Mouse (Mus musculus): ENCODE data around the gene Lmntd1. TPM values are rescaled to one million over a fixed set of nuclear protein-coding genes. Genes with fewer than 3 reads are reported as not detected.

Gene Lmntd1
- polyA plus RNA-seq, 1 experiment from 2014 or later: 0.37 TPM

- WGBS: 87% methylated on average over 4 of the region's 4 CpGs
- H3K4me3 ChIP-seq: no peak overlapping the region
- no peak for DNase-seq (ENCODE audit: extremely low spot score, low spot score)
- no peaks in the 10 kb centered on the region for H3K9me3 ChIP-seq
- peaks cover 19% of the 10 kb centered on the region for H3K4me1 ChIP-seq
- no peaks in the 10 kb centered on the region for H3K36me3 ChIP-seq (replicated peaks)
- H3K27me3 ChIP-seq (ENCODE audit: poor library complexity, severe bottlenecking): no peaks in the 10 kb centered on the region
- H3K27ac ChIP-seq: no peak overlapping the region
Observed at GRCm38 (mm10) chr6:145371586-145371985, 242.5 kb downstream of the Lmntd1 start.

- H3K27ac ChIP-seq: no peak overlapping the region
- H3K4me1 ChIP-seq: peaks cover 19% of the 10 kb centered on the region
- no peak overlapping the region for H3K4me3 ChIP-seq
- no peaks in the 10 kb centered on the region for H3K9me3 ChIP-seq
- no peaks in the 10 kb centered on the region for H3K27me3 ChIP-seq (ENCODE audit: poor library complexity, severe bottlenecking)
- H3K36me3 ChIP-seq (replicated peaks): no peaks in the 10 kb centered on the region
- 86% methylated on average over 3 of the region's 3 CpGs for WGBS
- DNase-seq (ENCODE audit: extremely low spot score, low spot score): no peak
Observed at GRCm38 (mm10) chr6:145370302-145370701, 243.8 kb downstream of the Lmntd1 start.

GRCm38 (mm10) chr6:145369290-145369689 lies 244.8 kb downstream of the Lmntd1 start:
- Histone ChIP-seq H3K27ac (0 out of 2 replicates have a peak overlapping the region, but pooled peaks have one; percentile 26), H3K27me3 (ENCODE audit: poor library complexity, severe bottlenecking) (no peaks in the 10 kb centered on the region), H3K36me3 (replicated peaks) (no peaks in the 10 kb centered on the region), H3K4me1 (peaks cover 20% of the 10 kb centered on the region), H3K4me3 (no peak overlapping the region), H3K9me3 (no peaks in the 10 kb centered on the region)
- 79% methylated on average over 4 of the region's 4 CpGs for WGBS
- DNase-seq (ENCODE audit: extremely low spot score, low spot score): no peak

- H3K4me3 ChIP-seq: no peak overlapping the region
- no peak overlapping the region for H3K27ac ChIP-seq
- 94% methylated on average over 11 of the region's 11 CpGs for WGBS
- no peaks in the 10 kb centered on the region for H3K9me3 ChIP-seq
- H3K4me1 ChIP-seq: peaks cover 18% of the 10 kb centered on the region
- H3K27me3 ChIP-seq (ENCODE audit: poor library complexity, severe bottlenecking): peaks cover 4% of the 10 kb centered on the region; the same call in 1 of the 2 replicates
- DNase-seq (ENCODE audit: extremely low spot score, low spot score): no peak
- no peaks in the 10 kb centered on the region for H3K36me3 ChIP-seq (replicated peaks)
Observed at GRCm38 (mm10) chr6:145366488-145366887, 247.6 kb downstream of the Lmntd1 start.

DNA sequence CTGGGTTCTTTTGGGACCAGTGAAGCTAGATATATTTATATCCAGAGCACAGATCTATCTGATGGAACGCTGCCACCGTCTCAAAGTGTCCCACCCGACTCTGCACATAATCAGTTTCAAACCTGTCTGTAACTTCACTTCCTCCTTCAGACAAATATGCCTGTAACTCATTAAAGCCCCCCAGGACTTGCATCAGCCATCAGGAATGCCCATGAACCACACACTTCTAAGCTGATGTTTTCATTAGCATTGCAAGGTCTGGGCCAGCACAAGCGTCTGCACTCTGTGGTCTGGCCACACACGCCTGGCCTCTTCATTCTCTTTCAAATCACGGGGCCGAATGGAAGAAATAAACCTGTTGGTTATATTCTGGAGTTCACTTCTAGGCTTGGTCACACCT lies 250.4 kb downstream of the Lmntd1 start:
- Histone ChIP-seq H3K4me3 (no peak overlapping the region), H3K4me1 (peaks cover 21% of the 10 kb centered on the region), H3K36me3 (replicated peaks) (no peaks in the 10 kb centered on the region), H3K27ac (0 out of 2 replicates have a peak overlapping the region, but pooled peaks have one; percentile 6), H3K27me3 (ENCODE audit: poor library complexity, severe bottlenecking) (peaks cover 6% of the 10 kb centered on the region; the same call in 1 of the 2 replicates), H3K9me3 (no peaks in the 10 kb centered on the region)
- WGBS: 77% methylated on average over 7 of the region's 7 CpGs
- DNase-seq (ENCODE audit: extremely low spot score, low spot score): no peak

GRCm38 (mm10) chr6:145361109-145361694 lies 252.9 kb downstream of the Lmntd1 start:
- Histone ChIP-seq H3K4me3 (no peak overlapping the region), H3K9me3 (0 out of 2 replicates have a peak, but pooled peaks cover under 1% of the 10 kb centered on the region), H3K27me3 (ENCODE audit: poor library complexity, severe bottlenecking) (peaks cover 6% of the 10 kb centered on the region; the same call in 1 of the 2 replicates), H3K4me1 (peaks cover 21% of the 10 kb centered on the region), H3K36me3 (replicated peaks) (no peaks in the 10 kb centered on the region), H3K27ac (0 out of 2 replicates have a peak overlapping the region, but pooled peaks have one; percentile 8)
- WGBS: 64% methylated on average over 12 of the region's 12 CpGs
- no peak for DNase-seq (ENCODE audit: extremely low spot score, low spot score)

DNA sequence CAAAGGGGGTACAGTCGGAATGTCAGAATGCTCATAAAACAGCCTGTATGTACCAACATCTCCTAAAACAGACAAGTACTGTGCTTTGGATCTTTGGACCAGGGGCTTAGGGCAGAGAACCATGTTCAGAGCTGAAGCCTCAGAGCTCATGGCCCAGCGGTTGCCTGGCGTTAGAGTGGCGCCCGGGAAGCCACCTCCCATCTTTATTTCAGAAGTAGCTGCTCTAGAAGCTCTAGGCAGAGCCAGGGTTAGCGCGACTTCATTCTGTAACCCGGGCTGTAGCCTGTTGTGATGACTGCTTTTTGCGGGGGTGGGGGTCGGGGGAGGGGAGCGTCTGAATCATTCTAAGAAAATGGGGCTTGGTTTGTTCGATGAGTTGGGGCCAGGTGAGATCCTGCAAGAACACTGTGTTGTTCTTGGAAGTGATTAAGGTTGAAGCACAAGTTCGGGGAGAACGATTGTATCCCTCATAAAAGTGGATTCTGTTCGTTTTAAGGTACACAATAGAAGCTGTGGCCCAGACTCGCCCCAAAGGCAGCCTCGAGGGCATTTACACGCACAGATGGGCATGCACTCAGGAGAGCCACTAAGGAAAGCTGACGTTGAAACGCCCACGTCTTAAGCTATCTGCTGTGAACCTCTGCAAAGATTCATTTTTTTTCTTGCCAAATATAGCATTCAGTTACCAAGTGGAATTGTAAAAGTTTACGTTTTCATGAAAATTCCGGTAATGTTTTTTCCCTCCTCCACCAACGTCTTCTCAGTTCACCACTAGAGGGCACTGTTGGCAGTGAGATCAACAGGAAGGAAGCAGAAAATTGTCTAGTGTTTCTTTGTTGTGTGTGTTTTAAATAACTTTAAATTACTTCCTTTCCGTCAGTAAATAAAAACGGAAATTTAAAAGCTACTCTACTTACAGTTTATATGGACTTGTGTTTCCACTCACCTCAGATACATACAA lies 254.4 kb downstream of the Lmntd1 start:
- peak overlapping the region; percentile 20; the same call in 1 of the 2 replicates for H3K27ac ChIP-seq

DNA sequence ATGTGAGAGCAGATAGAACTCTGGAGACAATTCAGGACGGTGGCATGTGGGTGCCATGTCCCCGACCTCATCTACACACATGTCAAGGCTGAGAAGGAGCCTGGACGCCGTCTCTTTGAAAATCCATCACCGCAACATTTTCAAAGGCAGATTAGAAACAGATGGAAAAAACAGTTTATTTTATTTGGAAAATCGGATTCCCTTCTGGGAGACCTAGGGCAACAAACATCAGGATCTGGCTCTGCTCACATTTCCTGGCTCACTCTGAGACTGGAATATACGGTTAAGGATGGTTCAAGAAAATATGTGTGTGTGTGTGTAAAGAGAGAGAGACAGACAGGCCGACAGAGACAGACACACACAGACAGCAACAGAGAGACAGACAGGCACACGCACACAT lies 256.1 kb downstream of the Lmntd1 start:
- H3K27ac ChIP-seq: no peak overlapping the region
- peaks cover 15% of the 10 kb centered on the region for H3K4me1 ChIP-seq
- H3K27me3 ChIP-seq (ENCODE audit: poor library complexity, severe bottlenecking): peaks cover 6% of the 10 kb centered on the region; the same call in 1 of the 2 replicates
- no peak overlapping the region for H3K4me3 ChIP-seq
- H3K36me3 ChIP-seq (replicated peaks): no peaks in the 10 kb centered on the region
- no peak for DNase-seq (ENCODE audit: extremely low spot score, low spot score)
- WGBS: 82% methylated on average over 9 of the region's 9 CpGs
- H3K9me3 ChIP-seq: peaks cover 5% of the 10 kb centered on the region; the same call in 1 of the 2 replicates

More for the DNA sequence above, 254.4 kb downstream of the Lmntd1 start:
- Histone ChIP-seq H3K9me3 (peaks cover 5% of the 10 kb centered on the region; the same call in 1 of the 2 replicates), H3K27me3 (ENCODE audit: poor library complexity, severe bottlenecking) (peaks cover 6% of the 10 kb centered on the region; the same call in 1 of the 2 replicates), H3K4me1 (peaks cover 21% of the 10 kb centered on the region), H3K36me3 (replicated peaks) (no peaks in the 10 kb centered on the region), H3K4me3 (no peak overlapping the region)
- DNase-seq (ENCODE audit: extremely low spot score, low spot score): peak; percentile 45
- WGBS: 47% methylated on average over 26 of the region's 26 CpGs

GRCm38 (mm10) chr6:145353806-145354205 lies 260.3 kb downstream of the Lmntd1 start:
- Histone ChIP-seq H3K27me3 (ENCODE audit: poor library complexity, severe bottlenecking) (no peaks in the 10 kb centered on the region), H3K36me3 (replicated peaks) (no peaks in the 10 kb centered on the region), H3K4me3 (no peak overlapping the region), H3K27ac (no peak overlapping the region), H3K4me1 (peaks cover 10% of the 10 kb centered on the region), H3K9me3 (peaks cover 5% of the 10 kb centered on the region; the same call in 1 of the 2 replicates)
- 88% methylated on average over 5 of the region's 5 CpGs for WGBS
- no peak for DNase-seq (ENCODE audit: extremely low spot score, low spot score)

DNA sequence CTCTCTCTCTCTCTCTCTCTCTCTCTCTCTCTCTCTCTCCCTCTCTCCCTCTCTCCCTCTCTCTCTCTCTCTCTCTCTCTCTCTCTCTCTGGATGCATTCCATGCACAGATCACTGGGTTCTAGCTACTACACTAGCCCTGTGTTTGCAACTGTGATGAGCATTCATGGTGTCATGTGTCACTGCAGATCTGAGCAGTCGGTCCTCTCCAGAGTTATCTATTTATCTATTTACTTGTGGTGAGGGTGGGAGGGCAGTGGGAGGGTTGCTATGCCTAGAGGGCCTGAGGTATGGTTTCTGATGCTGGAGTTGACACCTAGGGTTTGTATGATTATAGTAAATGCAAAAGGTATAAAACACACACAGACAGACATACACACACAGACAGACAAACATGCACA lies 261.4 kb downstream of the Lmntd1 start:
- Histone ChIP-seq H3K27me3 (ENCODE audit: poor library complexity, severe bottlenecking) (no peaks in the 10 kb centered on the region), H3K9me3 (peaks cover 5% of the 10 kb centered on the region; the same call in 1 of the 2 replicates), H3K4me3 (no peak overlapping the region), H3K27ac (no peak overlapping the region), H3K4me1 (peaks cover 15% of the 10 kb centered on the region), H3K36me3 (replicated peaks) (no peaks in the 10 kb centered on the region)
- WGBS: 61% methylated on average over 1 of the region's 1 CpGs
- no peak for DNase-seq (ENCODE audit: extremely low spot score, low spot score)

DNA sequence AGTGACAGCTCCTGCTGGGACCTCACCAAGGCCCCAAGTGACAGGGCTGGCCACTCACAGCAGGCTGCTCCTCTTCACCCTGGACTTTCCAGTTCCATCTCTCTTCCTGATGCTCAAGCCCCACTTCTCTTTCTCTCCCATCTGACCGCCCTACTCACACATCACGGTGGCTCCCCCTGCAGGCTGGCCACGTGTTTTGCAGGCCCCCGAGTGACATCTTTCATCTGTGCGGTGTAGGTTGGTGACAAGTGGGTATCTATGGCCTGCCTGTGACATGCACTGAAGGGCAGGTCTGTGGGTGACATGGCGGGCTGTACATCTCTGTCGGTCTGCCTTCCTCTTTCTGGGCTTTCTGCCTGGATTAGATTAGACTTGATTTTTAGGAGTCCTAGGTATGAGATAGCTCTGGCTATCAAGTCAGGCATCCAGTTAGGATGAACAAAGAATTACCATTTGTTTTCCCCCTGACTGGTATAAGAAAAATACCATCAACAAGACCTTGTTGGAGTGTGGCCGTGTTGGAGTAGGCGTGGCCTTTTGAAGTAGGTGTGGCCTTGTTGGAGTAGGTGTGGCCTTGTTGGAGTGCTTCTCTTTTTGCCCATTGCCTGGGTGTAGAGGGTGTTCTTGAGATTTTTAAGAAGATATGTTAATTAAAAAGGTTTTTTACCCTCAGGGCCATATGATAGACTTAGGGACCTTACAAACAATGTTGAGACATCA lies 265.8 kb downstream of the Lmntd1 start:
- no peaks in the 10 kb centered on the region for H3K36me3 ChIP-seq (replicated peaks)
- H3K27ac ChIP-seq: no peak overlapping the region
- H3K27me3 ChIP-seq (ENCODE audit: poor library complexity, severe bottlenecking): no peaks in the 10 kb centered on the region
- H3K4me3 ChIP-seq: no peak overlapping the region
- 60% methylated on average over 9 of the region's 9 CpGs for WGBS
- peaks cover 17% of the 10 kb centered on the region for H3K4me1 ChIP-seq
- no peaks in the 10 kb centered on the region for H3K9me3 ChIP-seq
- peak; percentile 26 for DNase-seq (ENCODE audit: extremely low spot score, low spot score)

GRCm38 (mm10) chr6:145347641-145348040 lies 266.5 kb downstream of the Lmntd1 start:
- DNase-seq (ENCODE audit: extremely low spot score, low spot score): no peak
- H3K9me3 ChIP-seq: no peaks in the 10 kb centered on the region
- no peaks in the 10 kb centered on the region for H3K27me3 ChIP-seq (ENCODE audit: poor library complexity, severe bottlenecking)
- H3K4me3 ChIP-seq: no peak overlapping the region
- H3K36me3 ChIP-seq (replicated peaks): no peaks in the 10 kb centered on the region
- no peak overlapping the region for H3K27ac ChIP-seq
- peaks cover 17% of the 10 kb centered on the region for H3K4me1 ChIP-seq
- 75% methylated on average over 6 of the region's 6 CpGs for WGBS

All from forebrain, embryonic 10.5 days (tissue).